Mouse (Mus musculus) brain, embryonic 18.5 days (tissue): ENCODE measurements around the gene Gstp1.

Source experiments
- DNase-seq: peaks from one replicate; pipeline ENCODE4 v3.0.0-alpha.2; 2012; ENCODE audit warnings: low read depth, low spot score

The Gstp1 gene

DNA sequence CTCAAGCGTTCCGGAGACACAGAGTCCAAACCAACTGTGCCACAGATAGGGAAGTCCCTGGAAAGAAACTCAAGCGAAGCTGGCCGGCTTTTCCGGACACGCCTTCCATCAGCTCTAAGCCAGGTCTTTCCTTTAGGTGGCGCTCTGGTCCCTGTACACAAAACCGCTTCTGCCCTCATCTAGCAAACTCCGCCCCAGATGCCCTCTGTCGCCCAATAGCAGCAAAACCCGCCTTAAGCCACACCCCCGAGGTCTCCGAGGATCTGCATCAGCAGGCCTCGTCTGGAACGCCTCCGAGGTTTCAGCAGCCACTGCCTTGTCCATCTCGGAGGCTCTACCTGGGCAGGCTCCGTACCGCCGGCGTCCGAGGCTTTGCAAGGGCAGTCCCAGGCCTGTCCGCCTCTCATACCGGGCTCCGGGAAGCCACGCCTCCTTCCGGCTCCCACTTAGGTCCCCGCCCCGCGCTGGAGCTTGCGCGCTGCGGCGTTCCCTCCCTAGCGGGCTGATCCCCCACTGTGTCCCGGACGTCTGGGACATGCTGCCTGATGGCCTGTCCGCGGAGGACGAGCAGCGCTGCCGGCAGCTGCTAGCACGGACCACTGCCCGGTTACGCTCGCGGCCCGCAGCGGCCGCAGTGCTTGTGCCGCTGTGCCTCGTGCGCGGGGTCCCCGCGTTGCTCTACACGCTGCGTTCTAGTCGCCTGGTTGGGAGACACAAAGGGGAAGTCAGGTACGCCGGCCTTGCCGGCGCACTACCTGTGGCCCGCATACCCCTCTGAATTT is 37.5 kb downstream of the Gstp1 start, which contains the start of the genes Nudt8 and Gm49405:
Gene Nudt8 (plus strand): TSS at position 462 of the 782 bp plus-strand sequence.
Gene Gm49405 (plus strand): TSS at position 508 of the 782 bp plus-strand sequence.
- DNase-seq, result peak; percentile 94

DNA sequence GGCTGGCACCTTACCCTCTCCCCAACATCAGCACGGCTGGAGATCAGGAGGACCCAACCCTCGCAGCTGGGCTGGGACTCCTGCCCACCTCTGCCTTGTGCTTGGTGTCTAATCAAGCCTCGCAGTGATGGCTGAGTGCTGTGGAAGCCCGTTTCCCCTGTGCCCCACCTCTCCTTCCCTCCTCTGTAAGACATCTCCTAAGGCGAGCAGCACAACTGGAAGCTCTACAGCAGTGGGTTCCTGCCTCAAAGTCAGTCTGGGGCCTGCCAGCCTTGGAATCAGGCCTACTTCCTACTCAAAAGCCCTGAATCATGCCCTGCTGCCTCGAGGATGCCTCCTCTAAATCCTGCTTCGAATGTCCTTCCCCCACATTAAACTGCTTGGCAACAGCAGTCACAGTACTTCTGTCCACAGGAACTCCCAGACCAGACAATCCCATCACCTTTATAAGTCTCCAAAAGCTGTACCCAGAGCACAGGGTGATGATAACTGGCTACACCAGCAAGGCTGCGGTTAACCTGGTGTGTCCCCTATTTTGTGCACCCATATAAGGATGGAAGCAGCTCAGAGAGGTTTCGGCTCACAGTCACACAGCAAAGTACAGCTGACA is 38.6 kb downstream of the Gstp1 start:
- no peak for DNase-seq

DNA sequence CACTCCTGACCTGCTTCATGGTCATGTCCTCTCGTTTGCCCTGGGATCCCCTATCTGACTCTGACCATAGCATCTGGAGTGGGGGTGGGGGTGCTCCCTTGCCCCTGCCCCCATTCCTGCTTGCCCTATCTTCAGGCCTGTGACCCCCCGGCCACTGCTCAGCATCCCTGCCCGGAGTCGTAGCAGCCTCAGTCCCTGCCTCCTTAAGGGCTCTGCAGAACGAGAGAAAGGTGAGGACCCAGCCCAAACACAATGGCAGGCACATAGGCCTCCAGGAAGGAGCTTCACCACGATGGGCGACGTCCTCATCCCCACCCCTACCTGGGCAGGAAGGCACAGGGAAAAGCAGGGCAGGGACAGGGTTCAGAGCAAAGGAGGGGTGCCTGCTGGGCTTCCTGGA is 39.5 kb downstream of the Gstp1 start:
- DNase-seq, result no peak

DNA sequence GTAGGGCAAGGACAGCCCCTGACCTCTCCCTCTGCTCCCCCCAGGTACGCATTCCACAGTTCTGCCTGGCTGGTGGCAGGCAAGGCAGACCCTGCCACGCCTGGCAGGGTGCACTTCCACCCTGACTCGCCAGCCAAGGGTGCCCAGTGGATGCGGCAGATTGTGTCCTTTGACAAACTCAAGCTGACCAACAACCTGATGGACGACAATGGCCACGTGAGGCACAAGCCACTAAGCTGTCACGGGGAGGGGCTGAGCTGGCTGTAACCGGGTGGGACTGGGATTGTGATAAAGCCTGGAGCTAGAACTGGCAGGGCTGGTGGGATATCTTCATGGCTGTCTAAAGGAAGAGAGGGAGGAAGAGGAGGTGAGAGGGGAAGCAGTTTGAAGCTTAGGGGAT is 40.6 kb downstream of the Gstp1 start:
- DNase-seq, result no peak

DNA sequence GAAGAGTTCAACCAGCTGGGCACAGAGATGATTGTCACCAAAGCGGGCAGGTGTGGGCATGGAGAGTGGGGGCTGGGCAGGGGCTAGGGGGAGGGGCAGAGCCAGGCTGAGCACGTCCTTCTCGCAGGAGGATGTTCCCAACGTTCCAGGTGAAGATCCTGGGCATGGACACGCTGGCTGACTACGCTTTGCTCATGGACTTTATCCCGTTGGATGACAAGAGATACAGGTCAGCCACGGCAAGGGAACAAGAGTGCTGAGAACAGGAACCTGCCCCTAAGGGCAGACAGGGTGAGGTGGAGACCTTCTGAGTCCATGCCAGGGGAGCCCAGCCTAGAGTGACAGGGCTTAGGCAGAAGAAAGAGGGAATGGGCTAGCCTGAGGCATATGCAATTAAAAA is 41.0 kb downstream of the Gstp1 start:
- no peak for DNase-seq

DNA sequence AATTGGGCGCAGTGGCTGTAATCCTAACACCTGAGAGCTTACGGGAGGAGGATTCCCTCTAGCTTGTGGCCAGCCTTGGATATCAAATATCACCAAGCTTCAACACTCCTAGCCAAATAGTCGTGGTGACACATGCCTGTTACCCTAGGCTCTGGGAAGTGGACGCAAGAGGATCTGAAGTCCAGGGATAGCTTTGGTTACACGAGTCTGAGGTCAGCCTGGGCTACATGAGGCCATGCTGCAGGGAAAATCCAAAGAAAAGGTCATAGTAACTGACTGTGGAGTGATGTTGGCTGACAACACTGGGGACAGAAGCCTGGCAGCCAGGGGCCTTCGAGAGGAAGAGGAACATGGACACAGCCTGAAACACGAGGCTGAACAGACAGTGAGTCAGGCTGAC is 41.7 kb downstream of the Gstp1 start:
- DNase-seq, result no peak

DNA sequence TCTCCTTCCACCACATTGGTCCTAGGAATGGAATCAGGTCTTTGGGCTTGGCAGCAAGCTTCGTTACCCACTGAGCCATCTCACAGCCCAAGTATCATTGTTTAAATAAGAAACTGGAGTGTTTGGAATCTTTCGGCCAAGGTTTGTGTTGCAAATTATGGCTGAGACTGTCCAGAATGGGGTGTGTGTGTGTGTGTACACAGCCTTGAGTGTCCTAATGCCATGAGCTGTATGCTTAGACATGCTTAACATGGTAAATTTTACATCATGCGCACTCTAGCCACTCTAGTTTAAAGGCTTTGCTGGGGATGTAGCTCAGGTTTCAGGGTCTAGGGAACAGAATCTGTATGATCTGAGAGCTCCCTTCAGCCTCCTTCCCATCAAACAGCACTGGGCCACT is 42.3 kb downstream of the Gstp1 start:
- no peak for DNase-seq

DNA sequence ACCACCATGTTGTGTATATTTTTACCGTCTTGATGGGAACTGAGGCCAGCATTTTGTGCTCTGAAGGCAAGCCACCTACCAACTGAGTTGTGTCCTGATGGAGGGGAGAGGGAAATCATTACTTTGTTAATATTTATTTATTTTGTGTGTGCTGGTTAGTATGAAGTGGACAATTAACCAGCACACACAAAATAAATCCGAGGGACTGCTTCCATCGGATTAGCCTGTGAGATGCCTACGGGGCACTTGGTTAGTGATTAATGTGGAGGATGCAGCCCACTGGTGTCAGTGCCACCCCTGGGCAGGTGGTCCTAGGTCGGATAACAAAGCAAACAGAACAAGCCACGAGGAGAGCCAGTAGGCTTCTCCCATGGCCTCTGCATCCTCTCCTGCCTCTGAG is 42.9 kb downstream of the Gstp1 start:
- DNase-seq, result no peak

DNA sequence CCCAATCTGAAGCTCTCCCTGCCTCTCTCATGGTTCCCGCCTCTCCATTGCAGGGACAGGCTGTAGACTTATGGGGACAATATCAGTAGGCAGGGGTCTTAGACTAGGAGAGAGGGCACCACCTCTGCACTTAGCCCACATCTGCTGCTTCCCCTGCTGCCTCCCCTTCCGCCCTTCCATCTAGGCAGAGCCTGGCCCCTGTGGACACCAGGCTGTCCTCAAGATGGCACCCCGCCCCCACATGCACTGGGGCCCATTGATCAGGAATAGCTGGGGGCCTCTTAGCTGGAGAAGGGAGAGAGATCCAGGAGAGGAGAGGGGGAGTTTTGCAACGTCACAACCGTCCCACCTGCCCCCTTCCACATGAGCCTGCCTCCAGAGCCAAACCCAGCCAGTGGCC is 45.4 kb downstream of the Gstp1 start, which contains the start of gene Tbx10:
Gene Tbx10 (plus strand): TSS at position 337 of the 400 bp plus-strand sequence.
- no peak for DNase-seq

DNA sequence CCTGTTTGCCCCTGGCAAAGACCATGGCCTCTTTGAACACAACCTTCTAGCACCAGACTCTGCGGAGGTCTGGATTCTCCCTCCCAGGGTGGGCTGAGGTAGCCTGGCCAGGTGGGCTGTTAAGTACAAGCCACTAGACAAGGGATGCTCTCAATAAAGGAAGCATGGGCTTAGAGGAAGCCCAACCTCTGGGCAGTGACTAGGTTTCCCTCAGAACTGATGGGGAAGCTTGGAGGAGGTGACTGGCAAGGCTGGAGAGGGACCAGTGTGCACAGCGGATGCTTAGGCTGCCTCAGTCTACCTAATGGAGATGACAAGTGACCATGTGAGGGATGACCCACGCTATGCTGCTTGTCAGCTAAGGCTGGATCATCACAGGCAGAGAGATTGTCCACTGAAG is 45.8 kb downstream of the Gstp1 start:
- no peak for DNase-seq

DNA sequence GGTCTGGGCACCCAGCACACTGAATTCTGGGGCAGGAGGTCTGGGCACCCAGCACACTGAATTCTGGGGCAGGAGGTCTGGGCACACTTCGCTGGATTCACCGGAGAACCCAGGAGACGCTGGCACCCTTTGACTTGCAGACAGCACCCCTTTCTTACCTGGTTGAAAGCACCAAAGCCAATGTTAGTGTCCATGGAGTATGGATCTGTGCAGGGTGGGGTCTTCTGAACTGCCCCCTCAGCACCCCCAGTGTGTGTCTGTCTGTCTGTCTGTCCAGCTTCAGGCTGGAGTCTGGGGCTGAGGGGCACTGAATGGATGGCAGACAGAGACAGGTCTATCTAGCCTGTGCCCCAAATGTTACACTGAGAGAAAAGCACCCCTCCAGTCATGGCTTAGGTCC is 46.2 kb downstream of the Gstp1 start:
- DNase-seq, result no peak

DNA sequence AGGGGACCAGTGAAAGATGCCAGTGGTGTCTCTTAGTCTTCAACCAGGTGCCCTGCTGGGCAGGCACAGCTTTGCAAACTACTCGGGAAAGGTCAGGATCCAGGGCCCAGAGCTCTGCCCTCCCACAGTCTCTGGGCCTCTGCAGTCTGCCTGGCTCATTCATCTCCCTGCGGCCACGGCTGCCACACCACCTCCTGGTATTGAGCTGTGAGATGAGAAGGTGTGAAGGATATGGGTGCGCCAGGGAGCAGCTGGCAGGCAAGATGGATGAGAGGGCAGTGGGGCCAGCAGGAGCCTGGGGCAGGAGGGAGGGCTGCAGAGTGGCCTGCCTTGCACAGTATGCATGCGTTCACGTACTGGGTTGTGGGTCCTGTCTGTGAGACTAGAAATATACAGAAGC is 47.0 kb downstream of the Gstp1 start:
- DNase-seq, result no peak

DNA sequence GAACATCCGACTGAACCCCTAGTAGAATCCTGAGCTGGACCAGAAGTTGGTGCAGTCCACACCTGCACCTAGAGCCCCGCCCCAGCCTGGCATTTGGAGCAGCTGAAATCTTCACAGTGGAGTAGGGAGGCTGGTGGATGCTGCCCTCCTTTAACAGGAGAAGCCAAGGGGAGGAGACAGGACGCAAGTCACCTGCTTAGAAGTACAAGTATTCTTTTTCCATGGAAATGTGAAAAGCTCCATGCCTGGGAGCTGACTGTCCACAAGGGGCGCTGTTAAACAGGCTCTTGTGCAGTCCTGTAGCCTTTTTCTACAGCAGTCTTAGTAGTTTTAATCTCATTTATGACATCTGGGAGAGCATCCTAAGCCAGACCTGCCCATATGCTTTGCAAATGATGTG is 49.0 kb downstream of the Gstp1 start:
- DNase-seq, result no peak

DNA sequence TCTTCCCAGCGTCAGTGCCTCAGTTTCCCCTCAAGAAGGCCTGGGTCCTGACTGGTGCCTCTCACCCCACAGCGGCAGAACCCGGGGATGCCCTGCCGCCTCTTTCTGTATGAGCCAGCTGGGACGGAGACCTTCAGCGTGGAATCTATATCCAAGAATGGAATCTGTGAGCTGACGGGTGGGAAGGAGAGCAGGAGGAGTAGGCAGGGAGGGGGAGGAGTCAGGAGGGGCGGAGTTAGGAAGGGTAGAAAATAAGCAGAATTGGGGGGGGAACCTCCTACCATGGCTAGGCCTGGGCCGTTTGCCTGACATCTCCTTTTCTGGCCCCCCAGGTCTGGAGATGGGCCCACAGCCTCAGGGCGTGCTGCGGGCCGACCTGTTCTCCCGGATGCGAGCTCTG is 49.7 kb downstream of the Gstp1 start:
- DNase-seq, result no peak

DNA sequence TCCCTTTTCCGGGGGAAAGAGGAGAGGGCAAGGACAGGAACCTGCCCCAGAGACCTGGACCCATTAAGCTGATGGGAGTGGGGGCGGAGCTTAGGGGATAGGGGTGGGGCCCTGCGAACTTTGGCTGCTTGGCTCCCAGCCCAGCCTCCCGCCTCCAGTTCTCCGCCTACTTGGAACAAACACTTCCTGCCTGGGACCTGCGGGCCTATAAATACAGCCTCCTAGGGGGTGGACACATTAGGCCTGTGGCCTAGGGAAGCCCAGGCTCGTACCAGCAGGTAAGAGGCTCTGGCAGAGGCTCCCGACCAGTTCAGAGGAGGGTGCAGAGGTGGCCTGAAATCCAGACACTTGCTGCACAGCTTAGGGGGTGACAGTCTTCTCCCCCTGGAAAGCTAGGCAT is 51.5 kb downstream of the Gstp1 start, which contains the start of gene Acy3:
Gene Acy3 (plus strand): TSS at position 237 of the 400 bp plus-strand sequence.
- no peak for DNase-seq
